Mouse (Mus musculus) C2C12 (cell line): ENCODE measurements at regions not wholly inside any gene's neighbourhood (a gene's known extent, or its start where the extent isn't known, plus 50 kb on each side); places are given as distances from the start of the nearest gene placed in this dataset.

ENCODE experiments used
- H3K27me3 ChIP-seq: one replicate; pipeline ENCODE4 v1.6.1; 2011; ENCODE audit not compliant: control insufficient read depth, insufficient read depth, insufficient read length
- H3K36me3 ChIP-seq: one replicate; pipeline ENCODE4 v1.6.1; 2011; ENCODE audit not compliant: control insufficient read depth, insufficient read depth
- H3K4me3 ChIP-seq: one replicate; pipeline ENCODE4 v1.5.1; 2011; ENCODE audit warnings: mild to moderate bottlenecking, control low read depth; ENCODE audit not compliant: poor library complexity, insufficient read depth, severe bottlenecking
- H3K79me2 ChIP-seq: one replicate; pipeline ENCODE4 v1.6.1; 2011; ENCODE audit not compliant: control insufficient read depth, insufficient read depth
- H3K79me3 ChIP-seq: one replicate; pipeline ENCODE4 v1.6.1; 2011; ENCODE audit warnings: low read depth, control low read depth
- H3ac ChIP-seq: one replicate; pipeline ENCODE3; 2011; ENCODE audit warnings: low read depth; ENCODE audit not compliant: control insufficient read depth, insufficient read length
- CEBPB ChIP-seq: IDR thresholded peaks from one replicate; pipeline ENCODE4 v1.6.1; 2011; ENCODE audit warnings: low read depth, mild to moderate bottlenecking, control low read depth, moderate library complexity
- CTCF ChIP-seq: IDR thresholded peaks from one replicate; pipeline ENCODE4 v1.5.1; 2011; ENCODE audit not compliant: control insufficient read depth, insufficient read depth, insufficient read length
- FOSL1 ChIP-seq: IDR thresholded peaks from one replicate; pipeline ENCODE4 v1.8.0; 2011; ENCODE audit warnings: mild to moderate bottlenecking, low read length; ENCODE audit not compliant: poor library complexity, insufficient read depth, severe bottlenecking
- MAX ChIP-seq: IDR thresholded peaks from one replicate; pipeline ENCODE4 v1.6.1; 2011; ENCODE audit warnings: mild to moderate bottlenecking, control low read depth
- MYOD1 ChIP-seq: IDR thresholded peaks from one replicate; pipeline ENCODE4 v1.6.1; 2011; ENCODE audit warnings: low read depth; ENCODE audit not compliant: control insufficient read depth, insufficient read length
- MYOG ChIP-seq: IDR thresholded peaks from one replicate; pipeline ENCODE4 v1.6.1; 2011; ENCODE audit not compliant: control insufficient read depth, insufficient read length; ENCODE audit errors: extremely low read depth
- USF1 ChIP-seq: IDR thresholded peaks from one replicate; pipeline ENCODE4 v1.6.1; 2011; ENCODE audit warnings: low read depth, mild to moderate bottlenecking, control low read depth, moderate library complexity

- Histone ChIP-seq H3K79me3 (no peaks in the 10 kb centered on the region), H3K4me3 (no peak overlapping the region), H3K36me3 (no peaks in the 10 kb centered on the region), H3K79me2 (no peaks in the 10 kb centered on the region), H3ac (no peak overlapping the region), H3K27me3 (no peaks in the 10 kb centered on the region)
- TF ChIP-seq MYOG (no peak), USF1 (no peak), FOSL1 (no peak), MYOD1 (no peak), CTCF (no peak), MAX (no peak), CEBPB (no peak)
These were observed 96.6 kb upstream of the Speer3 start for GRCm38 (mm10) chr5:13694847-13695246.
